Mouse (Mus musculus) layer of hippocampus, postnatal 10 days (tissue): ENCODE results near the gene Clec16a. TPM values are rescaled to one million over a fixed set of nuclear protein-coding genes. Genes with fewer than 3 reads are reported as not detected.

Experiments used
- DNase-seq, 2 experiments: peaks; one replicate each; pipeline ENCODE4 v3.0.0; 2021; ENCODE audit warnings: low spot score in 2 of 2
- total RNA-seq, 2 experiments: library from RNA; stranded (reverse); gene quantifications; 2 replicates each; pipeline ENCODE4 v1.2.3; 2021

Clec16a gene
- total RNA-seq, 2 experiments from 2014 or later: 66.8 to 71.6 TPM

DNA sequence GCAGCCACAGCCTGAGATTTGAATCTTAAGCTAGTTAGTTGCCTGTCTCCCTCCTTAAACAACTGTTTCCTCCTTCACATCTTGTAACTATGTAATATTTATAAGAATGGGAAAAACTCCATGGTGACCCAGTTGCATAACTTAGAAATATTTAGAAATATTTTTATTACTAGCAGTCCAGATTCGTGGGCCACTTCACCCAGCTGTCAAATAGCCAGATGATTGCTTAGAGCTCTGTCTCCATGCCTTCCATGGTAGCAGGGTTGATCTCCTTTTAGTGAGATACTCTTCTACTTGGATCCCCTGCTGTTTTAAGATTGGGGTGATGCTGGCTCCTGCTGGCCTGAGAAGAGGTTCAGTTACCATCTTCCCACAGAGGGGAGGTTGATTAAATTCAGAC, 33.2 kb downstream of the Clec16a start:
- no peak for DNase-seq

DNA sequence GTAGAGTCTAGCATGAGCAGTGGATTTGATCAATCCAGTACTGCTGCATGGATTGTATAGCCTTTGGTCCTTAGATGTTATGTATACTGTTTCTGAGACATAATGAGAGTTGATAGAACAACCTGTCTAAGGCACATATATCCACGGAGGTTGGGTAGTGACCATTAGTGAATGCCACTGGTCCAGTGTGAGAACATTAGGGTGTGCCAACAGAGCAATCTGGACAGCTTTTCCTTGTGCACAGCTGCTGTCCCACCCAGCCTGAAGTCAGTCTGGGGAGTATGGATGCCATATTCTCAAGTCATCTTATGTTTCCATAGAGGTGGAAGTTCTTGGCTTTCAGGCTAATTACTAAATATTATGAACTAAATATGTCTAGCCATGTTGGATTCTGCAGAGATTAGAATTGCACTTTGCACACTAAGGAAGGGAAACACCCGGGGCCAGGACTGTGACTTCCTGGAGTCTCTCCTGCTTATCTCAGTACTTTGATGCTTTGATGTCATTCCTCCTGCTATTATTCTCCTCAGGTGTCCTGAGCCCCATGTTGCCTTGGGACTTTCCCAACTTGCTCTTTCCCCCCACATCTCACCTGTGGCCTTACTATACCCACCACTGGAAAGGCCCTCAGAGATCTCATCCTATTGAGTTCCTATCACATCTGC, 36.2 kb downstream of the Clec16a start:
- DNase-seq: no peak

DNA sequence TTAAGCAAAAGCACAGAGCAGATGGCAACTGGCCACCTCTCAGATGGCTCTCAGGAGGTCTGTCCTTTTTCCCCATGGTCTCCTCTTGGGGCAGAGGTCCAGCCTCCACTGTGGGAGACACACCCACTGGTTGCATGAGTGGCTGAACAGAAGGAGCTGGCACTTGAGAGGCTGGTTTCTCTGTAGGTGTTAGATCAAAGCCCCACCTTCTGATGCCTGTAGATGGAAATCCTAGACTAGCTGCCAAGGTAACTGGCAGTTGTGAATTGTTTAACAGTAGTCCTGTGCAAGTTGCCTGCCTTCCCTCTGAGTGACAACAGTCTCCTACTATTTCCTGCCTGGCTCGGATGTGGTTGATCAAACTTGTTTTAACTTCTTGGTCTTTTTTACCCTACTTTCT, 40.0 kb downstream of the Clec16a start:
- no peak for DNase-seq

DNA sequence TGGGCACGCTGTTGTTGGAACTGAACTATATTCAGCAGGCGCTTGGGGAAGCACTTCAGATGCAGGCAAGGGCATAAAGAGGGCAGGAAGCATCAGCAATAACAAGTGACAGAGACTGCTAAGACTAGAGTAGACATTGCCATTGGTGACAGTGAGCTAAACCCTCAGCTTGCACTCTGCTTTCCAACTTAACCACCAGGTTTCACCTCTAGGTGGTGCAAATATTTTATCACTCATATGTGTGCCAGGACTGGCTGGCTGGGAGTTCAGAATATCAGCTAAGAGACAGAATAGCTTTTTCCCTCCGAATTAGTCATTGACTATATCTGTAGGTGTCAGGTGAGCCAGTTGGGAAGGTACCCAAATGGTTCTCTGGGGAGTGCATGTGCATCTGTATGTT, 41.4 kb downstream of the Clec16a start:
- no peak for DNase-seq

- no peak for DNase-seq
These were observed 55.0 kb downstream of the Clec16a start for GRCm38 (mm10) chr16:10599888-10600740.

- DNase-seq: no peak
These were observed 62.7 kb downstream of the Clec16a start for GRCm38 (mm10) chr16:10607802-10608201.

GRCm38 (mm10) chr16:10609921-10610320, 64.8 kb downstream of the Clec16a start:
- DNase-seq: no peak

DNA sequence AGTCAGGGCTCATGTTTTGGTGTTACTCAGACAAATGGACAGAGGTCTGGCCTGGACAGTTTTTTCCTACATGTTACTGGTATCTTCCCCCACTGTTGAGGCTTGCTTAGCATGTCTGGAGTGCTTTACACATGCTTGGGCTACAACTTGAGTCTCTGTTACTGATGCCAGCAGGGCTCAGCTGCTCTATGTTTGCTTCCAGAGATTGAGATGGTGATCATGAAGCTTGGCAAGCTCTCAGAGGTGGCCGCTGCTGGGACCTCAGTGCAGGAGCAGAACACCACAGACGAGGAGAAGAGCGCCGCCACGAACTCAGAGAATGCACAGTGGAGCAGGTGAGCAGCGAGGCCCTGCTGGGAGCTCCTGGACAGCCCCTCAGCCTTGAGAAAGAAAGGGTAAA, 65.7 kb downstream of the Clec16a start:
- DNase-seq: no peak

- no peak for DNase-seq
These were observed 66.2 kb downstream of the Clec16a start for GRCm38 (mm10) chr16:10611306-10611705.

- DNase-seq: no peak
These were observed 68.9 kb downstream of the Clec16a start for GRCm38 (mm10) chr16:10613996-10614395.

DNA sequence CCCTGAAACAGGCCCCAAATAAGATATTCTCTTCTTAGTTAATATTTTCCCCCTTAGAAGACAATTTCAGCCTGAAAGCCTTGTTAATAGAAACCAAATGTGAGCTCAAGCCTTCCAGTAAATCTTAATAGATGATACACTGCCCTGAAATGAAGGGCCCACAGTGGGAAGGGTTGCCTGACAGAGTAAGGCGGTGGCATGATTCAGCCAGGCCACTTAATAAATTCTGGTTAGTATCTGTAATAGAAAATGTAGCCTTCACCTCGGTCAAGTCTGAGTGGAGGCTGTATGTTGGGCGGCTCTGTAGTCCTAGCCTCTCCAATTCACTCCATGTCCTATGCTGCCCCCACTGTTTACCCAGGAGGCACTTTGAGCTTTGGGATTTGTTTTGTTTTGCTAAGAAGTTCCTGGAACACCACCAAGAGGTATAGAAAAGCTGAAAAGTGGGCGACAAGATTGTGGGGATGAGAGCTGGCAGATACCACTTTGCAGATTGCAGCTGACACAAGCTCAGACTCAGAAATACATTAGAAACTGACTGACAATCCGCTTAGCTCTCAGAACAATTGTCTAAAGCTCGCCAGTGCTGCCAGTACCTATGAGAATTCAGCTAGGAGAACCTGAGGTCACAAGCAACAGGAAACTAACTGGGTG, 75.9 kb downstream of the Clec16a start:
- DNase-seq: no peak

DNA sequence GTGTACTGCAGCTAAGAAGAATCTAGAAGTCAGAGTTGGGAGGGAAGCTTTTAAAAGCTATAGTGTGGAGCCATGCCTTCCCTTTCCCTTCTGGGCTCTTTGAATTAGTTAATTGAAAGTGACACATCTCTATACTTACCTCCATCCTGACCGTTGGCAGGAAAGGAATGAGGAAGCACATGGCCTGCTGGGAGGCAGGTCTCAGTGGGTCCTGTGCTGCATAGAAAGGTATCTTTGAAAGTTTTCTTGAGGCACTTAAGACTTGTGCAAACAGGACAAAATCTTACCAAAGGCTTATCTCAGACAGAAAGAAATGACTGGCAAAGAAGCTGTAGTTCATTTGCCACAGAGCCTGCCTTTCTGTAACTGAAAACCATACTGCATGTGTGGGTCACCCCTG, 76.6 kb downstream of the Clec16a start:
- DNase-seq: no peak

GRCm38 (mm10) chr16:10626116-10626515, 81.0 kb downstream of the Clec16a start:
- no peak for DNase-seq

GRCm38 (mm10) chr16:10627136-10627668, 82.1 kb downstream of the Clec16a start:
- DNase-seq: no peak

DNA sequence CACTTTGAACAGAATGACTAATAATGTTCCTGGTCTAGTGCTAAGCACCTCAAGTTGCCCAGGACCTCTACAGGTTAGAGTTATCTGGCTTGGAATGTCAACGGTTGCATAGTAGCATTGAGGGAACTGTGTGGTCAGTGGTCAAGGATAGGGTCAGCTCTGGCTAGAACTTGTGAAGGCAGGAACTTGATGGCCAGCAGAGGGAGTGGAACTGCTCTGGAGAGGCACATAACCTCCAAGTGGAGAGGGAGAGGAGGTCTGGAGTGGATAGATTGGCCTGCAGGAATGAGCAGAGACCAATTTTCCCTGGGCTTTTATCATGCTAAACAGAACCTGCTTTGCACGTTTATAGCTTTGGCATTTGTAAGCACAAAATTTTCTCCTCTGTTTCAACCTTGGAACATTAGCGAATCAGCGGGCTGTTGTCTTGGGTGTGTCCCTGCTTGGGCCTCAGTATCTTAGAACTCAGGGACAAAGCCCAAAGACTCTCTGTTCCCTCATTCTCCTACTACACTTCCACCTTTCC, 83.0 kb downstream of the Clec16a start:
- DNase-seq: no peak

DNA sequence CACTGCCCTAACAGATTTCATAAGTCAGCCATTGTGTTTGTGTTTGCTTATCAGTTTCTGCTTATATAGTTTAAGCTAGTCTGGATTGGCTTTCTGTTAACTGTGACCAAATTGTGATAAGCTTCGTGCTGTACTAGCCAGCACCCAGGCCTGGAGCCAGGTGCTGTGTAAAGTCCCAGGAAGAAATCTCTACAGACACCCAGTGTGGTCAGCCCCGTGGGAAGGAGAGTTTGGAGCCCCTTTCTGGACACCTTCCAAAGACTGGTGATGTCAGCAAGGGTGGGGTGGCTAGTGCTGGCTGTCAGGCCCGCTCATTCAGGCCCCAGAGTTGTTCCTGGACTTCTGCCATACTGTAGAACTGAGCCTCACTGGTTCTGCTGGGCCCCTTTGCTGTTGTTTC, 83.8 kb downstream of the Clec16a start:
- no peak for DNase-seq

- DNase-seq: no peak
These were observed 84.2 kb downstream of the Clec16a start for GRCm38 (mm10) chr16:10629361-10629760.

DNA sequence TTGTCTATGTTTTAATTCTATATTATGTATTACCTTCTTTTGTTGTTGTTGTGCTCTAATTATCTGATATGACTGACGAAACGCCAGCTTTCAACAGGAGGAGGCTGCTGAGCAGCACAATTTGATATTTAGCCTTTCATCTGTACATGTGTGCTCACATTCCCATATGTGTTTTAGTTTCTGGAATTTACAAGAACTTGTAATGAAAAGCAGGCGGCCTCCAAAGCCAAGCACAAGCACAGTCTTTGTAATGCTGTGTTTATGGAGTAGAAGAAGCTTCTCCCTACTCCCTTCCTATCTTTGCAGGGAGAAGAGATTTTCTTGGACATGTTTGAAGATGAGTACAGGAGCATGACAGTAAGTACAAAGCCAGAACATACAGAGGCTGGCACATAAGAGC, 89.8 kb downstream of the Clec16a start:
- no peak for DNase-seq

DNA sequence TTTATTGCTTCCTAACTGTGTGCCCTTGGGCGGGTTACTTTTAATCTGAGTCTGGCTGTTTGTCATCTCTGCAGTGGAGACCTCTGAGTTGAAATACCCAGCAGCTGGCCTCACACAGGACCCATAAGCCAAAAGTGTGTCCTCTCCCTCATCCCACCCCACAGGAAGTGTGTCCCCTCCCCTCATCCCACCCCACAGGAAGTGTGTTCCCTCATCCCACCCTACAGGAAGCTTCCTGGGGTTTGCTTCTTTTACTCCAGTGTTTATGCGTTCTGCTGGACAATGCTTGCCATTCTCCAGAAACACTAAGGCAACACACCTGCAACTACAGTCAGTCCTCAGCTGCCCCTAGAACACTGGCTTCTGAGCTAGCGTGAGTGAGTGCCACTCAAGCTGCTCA, 92.8 kb downstream of the Clec16a start:
- DNase-seq: no peak

- DNase-seq: no peak
These were observed 94.2 kb downstream of the Clec16a start for GRCm38 (mm10) chr16:10639111-10639889.

GRCm38 (mm10) chr16:10640041-10640440, 94.9 kb downstream of the Clec16a start:
- peak; percentile 73 to 86 for DNase-seq
